Mouse (Mus musculus) erythroid progenitor cell, adult 5-6 weeks (primary cell): ENCODE data around the gene Dguok. TPM values are rescaled to one million over a fixed set of nuclear protein-coding genes. Genes with fewer than 3 reads are reported as not detected.

Source experiments
- ATAC-seq: replicated peaks from 2 replicates; pipeline ENCODE4 v1.8.0; 2016; ENCODE audit warnings: moderate number of reproducible peaks, mild to moderate bottlenecking, moderate TSS enrichment, inconsistent platforms; ENCODE audit not compliant: poor library complexity, low FRiP score, severe bottlenecking
- total RNA-seq, 2 experiments: library from RNA; stranded (forward) in 1 of 2; stranded (reverse) in 1 of 2; fragments of 150-400 nt in 1 of 2; fragments of 186-747, 209-891 nt in 1 of 2; gene quantifications; 2 replicates each; pipeline versions ENCODE4 v1.2.3 to v1.2.4; 2015 to 2017; ENCODE audit warnings: low replicate concordance in 2 of 2

Gene Dguok
- total RNA-seq, 2 experiments from 2014 or later, result 25.1 to 26.0 TPM

GRCm38 (mm10) chr6:83501524-83502310 lies 5.1 kb downstream of the Dguok start:
- no peak for ATAC-seq

GRCm38 (mm10) chr6:83500462-83500861 lies 6.3 kb downstream of the Dguok start:
- no peak for ATAC-seq

GRCm38 (mm10) chr6:83499078-83499477 lies 7.7 kb downstream of the Dguok start:
- no peak for ATAC-seq

GRCm38 (mm10) chr6:83496753-83497710 lies 9.7 kb downstream of the Dguok start:
- ATAC-seq, result peak; percentile 61

GRCm38 (mm10) chr6:83496009-83496752 lies 10.6 kb downstream of the Dguok start:
- ATAC-seq, result no peak

GRCm38 (mm10) chr6:83490622-83491021 lies 16.1 kb downstream of the Dguok start:
- ATAC-seq, result no peak

- no peak for ATAC-seq
These were observed 18.6 kb downstream of the Dguok start for GRCm38 (mm10) chr6:83488200-83488599.

GRCm38 (mm10) chr6:83487298-83487697 lies 19.5 kb downstream of the Dguok start:
- no peak for ATAC-seq

GRCm38 (mm10) chr6:83485854-83486253 lies 20.9 kb downstream of the Dguok start:
- no peak for ATAC-seq

GRCm38 (mm10) chr6:83483776-83484175 lies 23.0 kb downstream of the Dguok start:
- no peak for ATAC-seq

GRCm38 (mm10) chr6:83482418-83483085 lies 24.2 kb downstream of the Dguok start:
- ATAC-seq, result no peak

- no peak for ATAC-seq
These were observed 26.6 kb downstream of the Dguok start for GRCm38 (mm10) chr6:83480019-83480655.

- ATAC-seq, result no peak
These were observed 27.6 kb downstream of the Dguok start for GRCm38 (mm10) chr6:83479193-83479592.

GRCm38 (mm10) chr6:83478628-83479027 lies 28.1 kb downstream of the Dguok start:
- ATAC-seq, result no peak

- ATAC-seq, result no peak
These were observed 28.6 kb downstream of the Dguok start for GRCm38 (mm10) chr6:83478217-83478616.

- ATAC-seq, result no peak
These were observed 31.3 kb downstream of the Dguok start for GRCm38 (mm10) chr6:83475431-83475830.

- 0 out of 2 replicates have a peak, but pooled peaks have one; percentile 35 for ATAC-seq
These were observed 33.5 kb downstream of the Dguok start for GRCm38 (mm10) chr6:83473240-83473639.

- no peak for ATAC-seq
These were observed 35.0 kb downstream of the Dguok start for GRCm38 (mm10) chr6:83471739-83472138.

- no peak for ATAC-seq
These were observed 42.8 kb downstream of the Dguok start for GRCm38 (mm10) chr6:83464011-83464410.
